Mouse (Mus musculus) granulocyte monocyte progenitor cell, adult 5-6 weeks (primary cell): ENCODE measurements around the gene Stk40. TPM values are rescaled to one million over a fixed set of nuclear protein-coding genes. Genes with fewer than 3 reads are reported as not detected.

ENCODE experiments used
- ATAC-seq: replicated peaks from 2 replicates; pipeline ENCODE4 v1.8.0; 2016; ENCODE audit warnings: mild to moderate bottlenecking, moderate TSS enrichment, inconsistent platforms; ENCODE audit not compliant: poor library complexity, severe bottlenecking
- total RNA-seq, 2 experiments: library from RNA; stranded (forward) in 1 of 2; stranded (reverse) in 1 of 2; fragments of 200-712, 200-1000 nt in 1 of 2; fragments of >200 nt in 1 of 2; fragmentation: Nextera tagmentation in 1 of 2; gene quantifications; 2 replicates each; pipeline ENCODE4 v1.2.3; 2014 to 2017

Gene Stk40
- total RNA-seq, 2 experiments from 2014 or later = 2.9 to 6.3 TPM

DNA sequence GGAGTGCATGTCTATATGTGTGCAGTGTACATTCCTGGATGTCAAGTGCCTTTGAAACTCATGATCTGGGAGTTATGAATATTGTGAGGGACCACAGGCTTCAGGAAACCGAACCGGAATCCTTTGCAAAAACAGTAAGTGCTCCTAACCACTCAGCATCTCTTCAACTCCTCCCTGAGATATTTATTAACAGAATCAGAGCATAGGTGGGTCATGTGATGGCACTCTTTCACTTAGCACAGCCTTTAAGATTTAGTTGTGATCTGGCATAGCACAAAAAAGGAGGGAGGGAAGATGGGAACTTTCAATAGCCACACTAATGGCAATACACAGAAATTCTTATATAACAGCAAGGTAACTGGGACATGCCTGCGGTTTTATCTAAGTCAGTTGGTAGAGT, 83.3 kb downstream of the Stk40 start:
- no peak for ATAC-seq

Other genes starting within 250 kb of the Stk40 start
- gene Csf3r, start 79.4 kb upstream of the Stk40 start, total RNA-seq (2014; fragmentation: Nextera tagmentation) = 111 and 141 TPM in 2 replicates
- 81.6 and 90.2 TPM in 2 replicates for gene Csf3r, start 79.4 kb upstream of the Stk40 start, total RNA-seq (2017)
- gene Mrps15, start 57.0 kb upstream of the Stk40 start, total RNA-seq (2014; fragmentation: Nextera tagmentation) = 135 and 152 TPM in 2 replicates
- gene Mrps15, start 57.0 kb upstream of the Stk40 start, total RNA-seq (2017) = 64.2 and 89.9 TPM in 2 replicates
- gene Oscp1, start 45.4 kb upstream of the Stk40 start, total RNA-seq (2014; fragmentation: Nextera tagmentation) = 4.6 and 12.2 TPM in 2 replicates
- gene Oscp1, start 45.4 kb upstream of the Stk40 start, total RNA-seq (2017) = 4.4 and 20.5 TPM in 2 replicates
- gene Lsm10, start 7.3 kb upstream of the Stk40 start, total RNA-seq (2014; fragmentation: Nextera tagmentation) = 14.2 and 23.0 TPM in 2 replicates
- 10.9 and 12.5 TPM in 2 replicates for gene Lsm10, start 7.3 kb upstream of the Stk40 start, total RNA-seq (2017)
- 0.73 and 1.1 TPM in 2 replicates for gene Eva1b, start 43.8 kb downstream of the Stk40 start, total RNA-seq (2014; fragmentation: Nextera tagmentation)
- gene Eva1b, start 43.8 kb downstream of the Stk40 start, total RNA-seq (2017) = 1.0 and 2.4 TPM in 2 replicates
- 0.15 and 1.5 TPM in 2 replicates for gene Sh3d21, start 59.5 kb downstream of the Stk40 start, total RNA-seq (2014; fragmentation: Nextera tagmentation)
- 0.36 and 0.39 TPM in 2 replicates for gene Sh3d21, start 59.5 kb downstream of the Stk40 start, total RNA-seq (2017)
- 215 and 267 TPM in 2 replicates for gene Thrap3, start 98.8 kb downstream of the Stk40 start, total RNA-seq (2014; fragmentation: Nextera tagmentation)
- gene Thrap3, start 98.8 kb downstream of the Stk40 start, total RNA-seq (2017) = 304 and 361 TPM in 2 replicates
- 20.6 and 25.6 TPM in 2 replicates for gene Map7d1, start 152.4 kb downstream of the Stk40 start, total RNA-seq (2014; fragmentation: Nextera tagmentation)
- 12.8 and 20.2 TPM in 2 replicates for gene Map7d1, start 152.4 kb downstream of the Stk40 start, total RNA-seq (2017)
- gene Trappc3, start 158.4 kb downstream of the Stk40 start, total RNA-seq (2014; fragmentation: Nextera tagmentation) = 46.2 and 55.5 TPM in 2 replicates
- gene Trappc3, start 158.4 kb downstream of the Stk40 start, total RNA-seq (2017) = 48.4 and 54.8 TPM in 2 replicates
- gene Col8a2, start 182.8 kb downstream of the Stk40 start, total RNA-seq (2014; fragmentation: Nextera tagmentation) = not detected in 2 replicates
- not detected in 2 replicates for gene Col8a2, start 182.8 kb downstream of the Stk40 start, total RNA-seq (2017)
- 24.9 and 33.4 TPM in 2 replicates for gene Adprhl2, start 217.7 kb downstream of the Stk40 start, total RNA-seq (2014; fragmentation: Nextera tagmentation)
- 27.7 and 28.2 TPM in 2 replicates for gene Adprhl2, start 217.7 kb downstream of the Stk40 start, total RNA-seq (2017)
- not detected in 2 replicates for gene Tekt2, start 221.7 kb downstream of the Stk40 start, total RNA-seq (2014; fragmentation: Nextera tagmentation)
- not detected in 2 replicates for gene Tekt2, start 221.7 kb downstream of the Stk40 start, total RNA-seq (2017)